Mouse (Mus musculus) erythroblast, adult 5-6 weeks (primary cell): ENCODE measurements around the gene Lpin1. TPM values are rescaled to one million over a fixed set of nuclear protein-coding genes. Genes with fewer than 3 reads are reported as not detected.
A peak's percentile ranks its signal among the peaks of the same experiment; 100 is the strongest.

Experiments
- ATAC-seq: replicated peaks from 2 replicates; pipeline ENCODE4 v1.8.0; 2016; ENCODE audit warnings: moderate number of reproducible peaks, mild to moderate bottlenecking, moderate TSS enrichment, inconsistent platforms; ENCODE audit not compliant: poor library complexity, low FRiP score, severe bottlenecking
- total RNA-seq, 2 experiments: library from RNA; stranded (forward) in 1 of 2; stranded (reverse) in 1 of 2; fragments of 150-400 nt in 1 of 2; fragments of 200-764, 138-1000 nt in 1 of 2; gene quantifications; 2 replicates each; pipeline versions ENCODE4 v1.2.3 to v1.2.4; 2015 to 2017; ENCODE audit warnings: low replicate concordance in 2 of 2

Gene Lpin1
- total RNA-seq, 2 experiments from 2014 or later, result 3.3 to 4.2 TPM

DNA sequence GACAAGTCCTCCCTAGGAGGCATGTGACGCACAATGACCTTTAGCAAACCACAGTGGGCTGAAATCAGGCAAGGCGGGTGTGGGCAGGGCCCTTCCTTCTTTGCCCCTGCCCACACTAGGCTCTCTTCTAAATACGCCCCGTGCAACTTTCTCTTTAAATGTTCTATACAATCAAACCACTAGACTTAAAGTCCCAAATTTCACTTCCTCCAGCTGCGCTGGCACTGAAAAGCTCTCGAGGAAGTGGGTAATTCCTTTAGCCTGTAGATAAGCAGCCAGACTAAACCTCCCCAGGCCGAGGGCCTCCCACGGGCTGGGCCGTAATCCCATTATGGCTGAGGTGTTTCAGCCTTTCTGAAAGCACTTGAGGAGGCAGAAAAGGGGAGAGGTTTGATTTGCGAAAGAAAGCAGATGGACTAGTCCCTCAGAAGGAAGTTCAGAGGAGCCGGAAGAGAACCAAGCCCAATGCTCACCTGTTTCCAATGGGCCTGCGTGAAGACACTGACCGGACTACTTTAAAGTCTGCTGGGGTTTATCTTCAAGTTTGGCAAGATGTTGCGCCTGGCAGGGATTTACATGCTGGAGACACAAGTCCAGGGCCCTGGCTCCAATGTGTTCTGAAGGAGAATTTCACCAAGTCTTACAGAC, 26.6 kb downstream of the Lpin1 start:
- ATAC-seq, result no peak

DNA sequence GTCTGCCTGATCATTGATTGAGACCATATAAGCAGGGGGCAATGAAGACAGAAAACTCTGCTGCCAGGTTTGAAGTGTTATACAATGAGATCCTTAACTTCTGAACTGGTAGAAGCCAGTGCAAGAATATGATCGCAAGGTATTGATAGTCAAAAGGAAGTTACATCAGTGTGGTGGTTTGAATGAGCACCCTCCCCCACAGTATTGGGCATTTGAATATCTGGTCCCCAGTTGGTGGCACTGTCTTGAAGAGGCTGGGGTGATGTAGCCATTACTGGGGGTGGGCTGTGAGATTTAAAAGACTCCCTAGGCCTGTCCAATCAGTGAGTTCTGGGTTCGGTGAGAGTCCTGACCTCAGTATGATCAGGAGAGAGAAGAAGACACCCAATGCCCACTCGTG, 27.5 kb downstream of the Lpin1 start:
- ATAC-seq, result no peak

DNA sequence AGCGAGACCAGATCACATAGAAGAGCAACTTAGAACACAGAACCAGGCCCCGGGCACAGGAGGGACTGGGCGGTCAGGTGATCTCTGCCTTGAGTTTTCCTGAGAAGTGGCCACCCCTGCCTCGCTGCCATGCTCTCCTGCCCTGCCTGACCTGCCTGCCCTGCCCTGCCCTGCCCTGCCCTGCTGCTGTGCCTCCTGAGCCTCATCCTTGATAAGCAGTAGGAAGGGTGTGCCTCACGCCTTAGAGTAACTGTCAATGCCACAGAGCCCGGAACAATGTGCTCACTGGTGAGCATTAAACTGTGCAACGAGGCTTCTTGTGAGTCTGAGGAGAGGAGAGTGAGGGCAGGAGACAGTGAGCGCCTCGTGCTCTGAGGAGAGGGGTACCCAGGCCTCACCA, 30.5 kb downstream of the Lpin1 start:
- ATAC-seq, result peak; percentile 90

DNA sequence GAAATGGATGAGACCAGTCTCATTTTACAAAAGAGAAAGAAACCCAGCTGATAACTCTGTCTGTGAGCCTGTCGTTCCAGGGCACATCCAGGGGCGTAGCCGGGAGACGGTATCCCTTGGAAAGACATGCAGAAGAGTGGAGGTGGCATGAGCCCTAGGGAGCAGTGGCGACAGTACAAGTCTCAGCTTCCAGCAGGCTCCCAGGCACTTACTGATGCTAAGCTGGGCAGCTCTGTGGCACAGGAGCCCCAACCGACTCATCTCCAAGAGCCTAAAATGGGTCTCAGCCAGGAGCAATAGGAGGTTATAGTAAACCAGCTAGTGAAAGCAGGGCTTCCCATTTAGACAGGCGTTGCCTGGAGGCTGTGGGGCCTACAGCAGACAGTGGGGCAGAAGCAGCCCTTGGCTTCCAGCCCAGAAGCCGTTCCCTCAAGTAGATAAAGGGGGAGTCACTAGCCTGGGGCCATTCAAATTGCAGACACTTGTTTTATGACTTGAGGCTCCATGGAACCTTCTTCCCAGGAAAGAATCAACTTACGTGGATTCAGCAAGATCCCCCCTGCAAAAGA, 33.0 kb downstream of the Lpin1 start:
- ATAC-seq, result peak; percentile 72

DNA sequence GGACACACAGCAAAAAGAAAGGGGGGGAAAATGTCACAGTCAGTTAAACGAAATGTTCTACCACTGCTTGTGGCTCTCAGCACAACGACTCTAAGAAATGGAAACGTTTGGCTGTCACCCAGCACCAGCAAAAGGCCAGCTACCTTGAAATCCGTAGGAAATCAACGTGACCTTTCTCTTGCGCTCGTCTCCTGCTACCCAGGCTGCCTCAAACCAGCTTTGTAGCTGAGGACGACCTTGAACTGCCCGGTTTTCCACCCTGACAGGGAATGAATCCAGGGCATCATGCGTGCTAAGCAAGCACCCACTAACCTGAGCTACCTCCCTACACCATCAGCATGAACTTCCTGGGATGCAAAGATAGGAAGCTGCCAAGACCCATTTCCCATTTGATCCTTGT, 39.5 kb downstream of the Lpin1 start:
- no peak for ATAC-seq

DNA sequence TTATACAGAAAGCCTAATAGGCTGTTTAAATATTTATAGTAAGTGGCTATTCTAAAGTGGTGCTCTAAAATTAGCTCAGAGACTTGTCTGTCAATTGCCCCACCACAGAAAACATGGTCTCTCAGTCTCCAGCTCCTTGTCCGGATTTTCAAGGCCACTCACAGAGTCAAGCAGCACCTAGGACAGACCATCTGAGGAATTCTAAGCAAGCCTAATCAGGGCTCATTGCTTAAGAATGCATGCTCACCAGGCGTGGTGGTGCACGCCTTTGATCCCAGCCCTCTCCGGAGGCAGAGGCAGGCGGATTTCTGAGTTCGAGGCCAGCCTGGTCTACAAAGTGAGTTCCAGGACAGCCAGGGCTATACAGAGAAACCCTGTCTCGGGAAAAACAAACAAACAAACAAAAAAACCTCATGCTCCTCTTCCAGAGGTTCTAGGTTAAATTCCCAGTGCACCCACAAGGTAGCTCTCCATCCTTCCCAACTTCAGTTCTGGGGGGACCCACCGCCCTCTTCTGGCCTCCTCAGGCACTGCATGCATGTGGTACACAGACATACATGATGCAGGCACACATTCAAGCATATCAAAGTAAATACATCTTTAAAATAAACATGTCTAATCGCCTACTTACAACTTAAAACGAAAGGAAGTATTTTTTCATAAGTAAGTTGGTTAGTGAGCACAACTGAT, 40.2 kb downstream of the Lpin1 start:
- ATAC-seq, result no peak

DNA sequence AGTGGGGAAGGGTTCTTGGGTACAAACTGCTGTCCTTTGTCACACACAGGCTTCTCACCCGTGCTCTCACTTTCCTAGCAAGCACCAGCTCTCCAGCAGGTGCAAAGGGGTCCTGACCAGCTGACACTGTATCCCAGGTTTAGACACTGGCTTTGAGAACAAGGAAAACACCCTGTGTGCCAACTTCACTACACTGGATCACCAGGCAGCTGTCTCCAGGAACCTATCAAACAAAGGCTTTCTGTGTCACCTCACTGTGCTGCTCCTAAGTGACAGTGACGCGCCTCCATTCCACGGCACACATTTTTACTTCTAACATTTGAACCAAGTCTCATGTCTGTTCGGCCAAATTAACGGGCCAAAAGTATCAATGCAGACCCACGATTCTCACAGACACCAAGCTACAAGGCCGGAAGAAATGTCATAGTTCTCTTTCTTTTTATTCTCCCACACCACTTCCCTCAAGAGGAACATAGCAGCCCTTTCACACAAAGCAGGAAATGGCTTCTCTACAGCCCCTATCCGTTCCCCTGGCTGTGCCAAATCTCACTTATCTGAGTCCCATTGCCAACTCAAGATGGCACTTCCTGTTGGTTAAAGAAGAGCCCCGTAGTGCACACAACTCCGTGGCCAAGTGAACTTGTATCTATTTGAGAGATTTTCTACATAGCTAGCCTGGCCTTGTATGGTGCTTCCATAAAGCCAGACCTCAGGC, 41.7 kb downstream of the Lpin1 start:
- no peak for ATAC-seq

DNA sequence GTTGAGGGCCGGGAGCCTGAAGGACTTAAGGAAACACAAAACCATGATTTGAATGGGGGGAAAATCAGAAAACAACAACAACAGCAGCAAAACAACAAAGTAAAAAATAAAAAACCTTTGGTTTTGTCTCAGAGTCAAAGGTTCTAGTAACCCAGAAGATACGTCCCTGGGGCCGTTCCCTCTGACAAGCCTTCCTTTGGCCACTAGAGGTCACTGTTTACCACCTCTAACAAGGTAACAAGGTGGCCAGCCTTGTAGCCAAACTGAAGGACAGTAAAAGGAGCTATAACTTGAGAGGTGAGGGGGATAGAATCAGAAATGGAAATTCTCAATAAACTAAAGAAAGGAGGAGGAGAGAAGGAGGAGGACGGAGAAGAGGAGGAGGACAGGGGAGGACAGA, 42.3 kb downstream of the Lpin1 start:
- peak; percentile 87 for ATAC-seq

DNA sequence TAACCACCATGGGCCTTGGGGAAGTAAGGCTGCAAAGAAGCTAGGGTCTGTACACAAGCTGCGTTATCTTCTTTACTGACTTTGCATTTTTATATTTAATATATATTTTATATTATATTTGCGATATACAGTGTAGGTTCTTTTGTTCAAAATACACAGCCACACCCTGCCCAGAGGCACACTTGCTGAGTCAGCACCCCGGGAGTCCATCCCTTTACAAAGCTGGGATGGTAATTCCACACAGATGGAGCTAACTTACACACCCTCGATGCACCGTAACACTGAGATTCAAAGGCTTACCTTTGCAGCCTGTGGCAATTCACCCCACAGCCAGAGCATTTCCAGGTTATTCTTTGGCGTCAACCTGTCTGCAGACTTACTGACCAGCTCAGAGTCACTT, 42.7 kb downstream of the Lpin1 start:
- 0 out of 2 replicates have a peak, but pooled peaks have one; percentile 38 for ATAC-seq

DNA sequence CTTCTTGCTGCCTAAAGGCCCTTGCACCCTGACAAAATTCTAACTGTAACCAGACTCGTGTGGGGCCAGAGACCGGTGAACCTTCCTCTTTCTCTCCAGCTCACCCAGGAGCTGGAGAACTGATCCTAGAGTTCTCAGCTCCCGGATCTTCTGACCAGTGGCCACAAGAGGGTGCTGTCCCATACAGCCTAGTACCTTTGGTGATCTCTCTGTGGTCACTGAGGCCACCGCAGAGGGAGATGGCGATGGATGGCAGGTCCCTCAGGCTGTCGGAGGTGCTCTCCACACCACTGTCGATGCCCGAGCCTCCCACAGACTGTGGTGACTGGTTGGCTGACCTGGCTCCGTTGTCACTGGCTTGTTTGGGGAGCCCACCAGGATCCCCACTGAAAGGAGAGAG, 47.3 kb downstream of the Lpin1 start:
- no peak for ATAC-seq

DNA sequence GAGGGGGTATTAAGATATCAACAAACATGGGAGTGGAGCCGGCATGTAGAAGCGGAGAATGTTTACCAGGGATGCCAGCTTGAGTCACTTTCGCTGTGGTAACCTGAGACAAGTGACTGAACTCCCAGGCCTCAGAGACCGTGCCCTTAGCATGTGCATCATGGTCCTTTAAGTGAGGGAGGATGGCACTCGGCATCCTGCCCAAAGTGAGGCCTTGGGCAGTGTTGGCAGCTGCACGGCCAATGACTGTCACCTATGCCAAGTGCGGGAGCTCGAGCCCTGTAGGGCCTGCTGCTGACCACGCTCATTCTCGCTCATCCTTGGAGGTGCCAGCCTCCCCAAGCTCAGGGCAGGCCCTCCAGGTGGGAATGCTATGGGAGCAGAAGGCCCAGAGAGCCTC, 48.1 kb downstream of the Lpin1 start:
- ATAC-seq, result no peak

DNA sequence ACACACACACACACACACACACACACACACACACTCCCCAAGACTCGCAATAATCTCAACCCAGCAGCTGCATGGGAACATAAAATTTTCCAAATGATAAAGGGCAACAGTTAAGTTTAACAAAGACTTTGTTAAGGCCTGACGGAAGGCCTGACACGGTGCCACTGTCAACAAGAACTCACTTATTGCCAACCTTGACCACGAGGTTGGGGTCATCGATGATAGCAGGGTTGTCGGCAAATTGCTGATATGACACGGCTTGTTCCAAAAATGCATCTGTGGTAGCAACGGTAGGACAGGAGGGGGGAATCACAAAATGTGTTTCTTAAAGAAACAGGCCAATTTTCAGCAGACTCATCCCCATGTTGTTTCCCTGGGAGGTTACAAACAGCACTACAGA, 48.6 kb downstream of the Lpin1 start:
- ATAC-seq, result no peak

DNA sequence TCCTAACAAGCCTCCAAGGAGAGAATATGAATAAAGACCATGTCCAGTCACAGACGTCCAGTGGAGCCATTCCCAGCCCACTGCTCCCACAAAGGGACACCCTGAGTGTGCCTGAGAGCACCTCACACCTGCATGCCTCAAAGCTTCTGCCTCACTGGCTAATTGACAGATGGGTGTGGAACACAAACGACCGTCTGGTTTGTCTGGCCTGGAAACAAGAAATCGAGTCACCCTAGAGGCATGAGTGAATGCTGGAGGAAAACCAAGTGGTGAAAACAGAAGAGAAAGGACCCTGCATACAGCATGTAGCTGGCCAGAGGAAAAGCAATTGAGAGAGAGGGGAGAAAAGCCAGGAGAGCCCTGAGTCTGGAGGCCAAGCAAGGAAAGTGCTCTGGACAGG, 53.5 kb downstream of the Lpin1 start:
- ATAC-seq, result no peak

DNA sequence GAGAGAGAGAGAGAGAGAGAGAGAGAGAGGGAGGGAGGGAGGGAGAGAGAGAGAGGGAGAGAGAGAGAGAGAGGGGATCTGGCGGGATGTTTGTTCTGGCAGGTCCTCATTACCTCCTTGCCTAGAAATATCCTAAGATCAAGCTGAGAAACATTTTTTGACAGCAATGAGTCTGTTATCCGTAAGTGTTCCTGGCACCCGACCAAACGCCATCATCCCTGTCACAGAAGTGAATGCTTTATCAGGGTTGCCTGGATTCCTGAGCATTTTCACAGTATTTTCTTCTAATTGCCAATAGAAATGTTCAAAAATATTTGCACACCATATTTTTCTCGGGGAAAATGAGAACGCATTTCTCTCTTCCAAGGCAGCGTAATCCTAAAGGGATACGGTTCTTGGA, 56.6 kb downstream of the Lpin1 start:
- no peak for ATAC-seq

DNA sequence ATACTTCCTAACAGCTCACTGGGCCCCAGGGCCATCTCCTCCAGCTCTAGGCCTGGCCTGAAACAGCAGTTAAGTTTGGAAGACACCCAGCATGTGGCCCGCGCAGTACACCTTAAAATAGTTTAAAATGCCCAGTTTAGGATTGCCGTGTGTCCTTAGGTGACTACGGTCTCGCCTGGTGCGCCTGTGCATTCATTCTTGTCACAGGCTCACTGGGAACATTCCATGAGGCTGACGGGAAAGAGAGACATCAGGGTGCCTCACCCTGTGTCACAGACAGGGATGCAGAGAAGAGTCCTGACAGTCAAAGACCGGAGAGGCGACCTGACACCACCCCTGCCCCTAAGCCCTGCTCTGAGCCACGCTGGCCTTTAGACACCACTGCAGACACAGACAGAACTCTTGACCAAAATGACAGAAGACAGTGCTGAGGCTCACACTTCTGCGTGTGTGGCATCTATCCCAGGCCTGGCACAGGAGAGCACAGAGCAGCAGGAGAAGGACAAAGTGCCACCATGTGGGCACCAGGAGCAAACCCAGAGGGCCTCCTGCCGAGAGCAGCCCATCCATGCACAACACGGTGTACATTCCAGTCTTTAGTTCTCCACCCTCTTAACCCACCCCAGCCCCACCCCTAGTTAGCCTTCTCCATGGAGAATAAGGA, 58.5 kb downstream of the Lpin1 start:
- no peak for ATAC-seq

DNA sequence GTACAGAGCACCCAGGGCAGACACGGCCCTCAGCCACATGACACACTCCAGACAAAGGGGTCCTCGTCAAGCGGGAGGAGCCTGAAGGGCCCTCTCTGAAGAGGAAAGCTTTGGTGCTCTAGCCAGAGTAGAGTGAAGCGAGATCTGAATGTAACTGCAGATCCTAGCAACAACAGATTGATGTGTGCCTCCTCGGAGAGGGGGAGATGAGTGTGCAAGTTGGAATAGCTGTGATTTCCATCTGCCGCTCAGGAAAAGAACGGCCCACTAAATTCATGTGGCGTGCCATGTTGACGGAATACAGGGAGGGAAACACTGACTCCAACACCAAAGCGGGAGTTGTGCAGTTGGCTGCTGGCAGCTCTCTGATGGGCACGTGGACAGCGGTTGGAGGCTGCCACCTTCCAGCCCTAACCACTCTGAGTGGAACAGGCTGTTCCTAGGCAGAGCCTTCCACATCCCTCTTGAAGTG, 59.7 kb downstream of the Lpin1 start:
- no peak for ATAC-seq

DNA sequence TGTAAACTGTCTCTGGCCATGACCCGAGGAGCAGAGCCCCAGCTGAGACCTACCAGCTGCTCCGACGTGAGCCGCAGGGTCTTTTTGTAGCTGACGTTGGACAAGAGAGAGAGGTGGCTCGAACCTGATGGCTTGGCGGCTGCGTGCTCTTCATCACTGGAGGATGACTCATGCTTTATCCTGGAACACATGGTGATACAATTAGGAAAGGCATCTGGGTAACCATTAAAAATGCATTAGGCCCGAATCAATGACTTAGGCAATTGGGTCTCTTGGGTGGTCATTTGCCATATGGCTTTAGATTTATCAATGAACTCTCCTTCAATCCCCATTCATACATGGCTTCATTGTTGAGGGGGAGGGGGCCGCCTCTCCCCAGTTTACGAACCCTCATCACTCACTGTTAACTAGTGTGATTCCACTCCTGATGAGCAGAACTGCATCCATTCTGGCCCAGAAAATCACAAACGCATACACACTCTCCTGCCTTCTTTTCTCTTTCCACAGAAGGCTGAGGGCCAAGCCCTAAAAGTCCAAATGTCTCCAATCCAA, 61.9 kb downstream of the Lpin1 start:
- no peak for ATAC-seq

DNA sequence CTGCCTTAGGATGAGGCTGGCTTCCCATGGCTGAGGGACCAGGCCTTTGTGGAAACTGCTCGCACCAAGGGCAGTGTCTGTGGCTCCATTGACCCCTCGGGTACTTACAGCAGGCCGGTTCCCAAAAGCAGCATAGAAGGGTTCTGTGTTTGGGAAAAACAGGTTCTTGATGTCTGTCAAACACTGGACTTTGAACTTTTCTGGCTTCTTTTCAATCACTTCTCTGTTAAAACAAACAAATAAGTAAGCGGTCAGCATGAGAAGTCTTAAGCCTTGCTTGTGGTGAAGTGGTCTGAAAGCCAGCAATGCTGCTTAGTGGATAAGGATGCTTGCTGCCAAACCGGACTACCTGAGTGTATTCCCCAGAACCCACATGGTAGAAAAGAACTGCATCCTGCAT, 69.2 kb downstream of the Lpin1 start:
- ATAC-seq, result no peak

DNA sequence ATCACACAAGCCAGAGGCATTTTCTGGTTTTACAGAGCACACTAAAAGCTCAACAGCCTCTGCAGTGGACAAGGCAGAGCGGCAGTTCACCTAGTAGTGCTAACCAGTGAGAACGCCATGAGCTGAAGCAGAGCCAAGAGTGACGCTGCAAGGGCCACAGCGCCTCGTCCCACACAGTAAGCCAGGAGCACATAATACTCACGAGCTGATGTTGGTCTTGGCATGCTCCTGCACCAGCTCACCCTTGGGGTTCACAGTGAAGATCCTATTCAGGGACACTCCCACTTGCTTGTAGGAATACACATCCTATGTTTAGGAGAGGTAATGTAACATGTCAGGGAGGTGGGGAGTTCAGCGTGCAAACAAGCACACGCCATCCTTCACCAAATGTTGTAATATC, 70.1 kb downstream of the Lpin1 start:
- ATAC-seq, result no peak
